Mouse (Mus musculus) heart, adult 2 months (tissue): ENCODE results near the gene Slc25a26.

Source experiments
- CTCF ChIP-seq: fragments of 200-600 bp; IDR thresholded peaks from 2 replicates; pipeline ENCODE4 v1.8.1; 2022; ENCODE audit warnings: antibody characterized with exemption, mild to moderate bottlenecking, moderate library complexity
- EP300 ChIP-seq: fragments of 200-500 bp; IDR thresholded peaks from 2 replicates; pipeline ENCODE4 v1.6.1; 2011; ENCODE audit warnings: low read depth, low read length, control low read depth; ENCODE audit not compliant: insufficient read depth

- no peak for TF ChIP-seq CTCF
- TF ChIP-seq EP300: no peak
These were observed 143.9 kb downstream of the Slc25a26 start for GRCm38 (mm10) chr6:94643989-94644388.
